Mouse (Mus musculus): Measurements from ENCODE around the gene Olfr157. TPM values are rescaled to one million over a fixed set of nuclear protein-coding genes. Genes with fewer than 3 reads are reported as not detected.
"Not testable (repeated sequence)": the region's sequence is repeated elsewhere in the genome, so short reads cannot be mapped to it uniquely, and the experiment has no call there.

Gene Olfr157
- polyA plus RNA-seq, 1 experiment from 2014 or later, result not detected

DNA sequence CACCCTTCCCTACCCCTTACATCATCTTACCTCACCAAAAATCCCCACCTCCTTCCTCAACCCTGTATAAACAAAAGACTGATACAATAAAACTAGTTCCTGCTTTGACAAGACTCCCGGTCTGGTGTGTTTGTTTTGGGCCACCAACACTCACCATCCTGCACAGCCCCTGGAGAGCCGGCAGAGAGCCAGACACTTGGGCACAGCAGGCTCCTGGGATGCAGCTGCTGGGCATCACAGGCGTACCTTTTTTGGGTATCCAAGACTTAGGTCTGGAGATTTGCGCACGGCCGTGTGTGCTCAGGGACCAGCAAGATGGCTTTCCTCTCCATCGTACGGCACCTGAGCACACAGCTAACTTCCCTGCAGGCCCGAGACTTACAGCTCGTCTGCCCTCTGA, 19.9 kb upstream of the Olfr157 start:
- 73% methylated on average over 10 of the region's 10 CpGs for WGBS (ENCODE audit: insufficient replicate concordance)

DNA sequence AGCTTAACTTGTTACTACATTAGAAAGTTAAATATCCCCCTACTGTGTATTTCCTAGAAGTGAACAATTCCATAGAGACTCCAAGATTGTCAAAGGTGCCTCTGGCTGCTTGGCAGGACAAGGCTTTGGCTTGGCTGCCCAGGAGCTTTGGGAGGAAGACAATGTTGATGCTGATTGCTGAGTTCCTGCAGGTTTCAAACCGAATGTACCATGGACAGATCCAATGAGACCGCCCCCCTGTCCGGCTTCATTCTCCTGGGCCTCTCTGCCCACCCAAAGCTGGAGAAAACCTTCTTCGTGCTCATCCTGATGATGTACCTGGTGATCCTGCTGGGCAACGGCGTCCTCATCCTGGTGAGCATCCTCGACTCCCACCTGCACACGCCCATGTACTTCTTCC, 14.1 kb upstream of the Olfr157 start:
- Histone ChIP-seq H3K4me2 (no peak overlapping the region), H3K27me3 (replicated peaks) (0 out of 2 replicates have a peak, but pooled peaks cover 5% of the 10 kb centered on the region), H3K9ac (no peak overlapping the region), H3K27ac (no peak overlapping the region), H3K4me3 (no peak overlapping the region), H3K9me3 (replicated peaks) (no peaks in the 10 kb centered on the region), H3K4me1 (no peaks in the 10 kb centered on the region), H3K36me3 (no peaks in the 10 kb centered on the region)
- no peak for ATAC-seq
- WGBS (ENCODE audit: insufficient replicate concordance), result 51% methylated on average over 8 of the region's 8 CpGs

More for the DNA sequence above, 19.9 kb upstream of the Olfr157 start:
- Histone ChIP-seq H3K4me2 (no peak overlapping the region), H3K27me3 (replicated peaks) (no peaks in the 10 kb centered on the region), H3K9ac (no peak overlapping the region), H3K4me1 (no peaks in the 10 kb centered on the region), H3K36me3 (no peaks in the 10 kb centered on the region), H3K4me3 (no peak overlapping the region), H3K27ac (no peak overlapping the region), H3K9me3 (replicated peaks) (no peaks in the 10 kb centered on the region)
- no peak for ATAC-seq

DNA sequence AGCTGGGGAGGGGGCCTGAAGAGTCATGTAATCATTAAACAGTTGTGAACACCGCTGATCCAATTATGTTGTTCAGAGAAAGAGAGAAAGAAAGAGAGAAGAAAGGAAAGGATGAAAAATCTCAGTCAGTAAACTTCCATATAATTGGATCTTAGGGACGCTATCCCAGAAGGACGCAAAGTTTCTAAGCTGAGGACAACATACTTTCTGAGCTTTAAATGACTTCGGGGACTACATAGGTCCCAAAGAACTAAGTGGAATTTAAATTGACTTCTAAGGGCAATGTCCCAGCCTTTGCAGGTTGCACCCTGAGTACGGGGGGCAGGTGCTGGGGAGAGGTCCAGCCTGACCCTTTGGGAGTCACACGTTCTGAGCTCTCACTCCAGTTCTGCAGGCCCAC, 11.3 kb upstream of the Olfr157 start, which contains the start of gene Olfr155:
TSS of gene Olfr155 (plus strand) at position 301 of the 400 bp plus-strand sequence.
- Histone ChIP-seq H3K4me2 (no peak within 1 kb of the TSS), H3K4me1 (no peaks in the 10 kb centered on the region), H3K36me3 (no peaks in the 10 kb centered on the region), H3K4me3 (no peak within 1 kb of the TSS), H3K27me3 (replicated peaks) (0 out of 2 replicates have a peak, but pooled peaks cover 5% of the 10 kb centered on the region), H3K27ac (no peak within 1 kb of the TSS), H3K9me3 (replicated peaks) (no peaks in the 10 kb centered on the region), H3K9ac (no peak within 1 kb of the TSS)
- ATAC-seq, result no peak
- 68% methylated on average over 6 of the region's 6 CpGs for WGBS (ENCODE audit: insufficient replicate concordance)

DNA sequence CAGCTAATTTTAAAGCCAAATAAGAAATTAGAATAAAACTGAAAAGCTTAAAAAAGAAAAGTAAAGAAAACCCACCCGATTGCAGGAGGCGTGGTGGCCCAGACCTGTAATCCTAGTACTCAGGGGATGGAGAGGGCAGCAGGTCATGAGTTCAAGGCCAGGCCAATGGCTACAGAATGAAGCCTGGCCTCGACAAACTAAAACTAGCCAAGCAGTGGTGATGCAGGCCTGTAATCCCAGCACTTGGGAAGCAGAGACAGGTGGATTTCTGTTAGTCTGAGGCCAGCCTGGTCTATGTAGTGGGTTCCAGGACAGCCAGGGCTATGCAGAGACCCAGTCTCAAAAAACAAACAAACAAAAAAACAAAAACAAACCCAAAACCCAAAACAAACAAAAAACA, 1.7 kb downstream of the Olfr157 start:
- H3K9ac ChIP-seq, result no peak overlapping the region
- H3K36me3 ChIP-seq, result no peaks in the 10 kb centered on the region
- H3K4me2 ChIP-seq, result no peak overlapping the region
- H3K4me3 ChIP-seq, result no peak overlapping the region
- no peak overlapping the region for H3K27ac ChIP-seq
- ATAC-seq, result no peak
- no peaks in the 10 kb centered on the region for H3K9me3 ChIP-seq (replicated peaks)
- 57% methylated on average over 3 of the region's 3 CpGs for WGBS (ENCODE audit: insufficient replicate concordance)
- H3K4me1 ChIP-seq, result no peaks in the 10 kb centered on the region
- H3K27me3 ChIP-seq (replicated peaks), result no peaks in the 10 kb centered on the region

DNA sequence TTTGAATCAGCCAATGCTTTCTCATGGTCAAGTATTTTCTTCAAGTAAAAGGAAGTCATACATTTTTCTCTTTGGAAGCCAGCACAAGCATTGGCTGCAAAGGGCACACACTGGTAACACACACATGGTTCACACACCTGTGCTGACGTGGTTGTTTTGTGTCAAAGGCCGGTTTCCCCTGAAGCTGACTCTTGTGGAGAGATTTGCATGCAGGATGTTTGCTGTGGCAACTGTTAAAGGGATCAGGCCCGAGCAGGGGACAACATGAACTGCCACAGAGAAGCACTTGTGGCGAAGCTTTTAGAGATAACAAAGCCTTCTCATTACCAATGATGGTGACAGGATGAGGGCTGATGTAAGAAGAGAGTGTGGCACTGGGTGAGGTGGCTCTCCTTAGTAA, 5.3 kb downstream of the Olfr157 start:
- H3K9ac ChIP-seq, result no peak overlapping the region
- no peaks in the 10 kb centered on the region for H3K9me3 ChIP-seq (replicated peaks)
- H3K27me3 ChIP-seq (replicated peaks), result no peaks in the 10 kb centered on the region
- H3K4me2 ChIP-seq, result no peak overlapping the region
- no peaks in the 10 kb centered on the region for H3K36me3 ChIP-seq
- WGBS (ENCODE audit: insufficient replicate concordance), result 37% methylated on average over 4 of the region's 4 CpGs
- no peak overlapping the region for H3K27ac ChIP-seq
- no peak for ATAC-seq
- no peak overlapping the region for H3K4me3 ChIP-seq
- H3K4me1 ChIP-seq, result no peaks in the 10 kb centered on the region

DNA sequence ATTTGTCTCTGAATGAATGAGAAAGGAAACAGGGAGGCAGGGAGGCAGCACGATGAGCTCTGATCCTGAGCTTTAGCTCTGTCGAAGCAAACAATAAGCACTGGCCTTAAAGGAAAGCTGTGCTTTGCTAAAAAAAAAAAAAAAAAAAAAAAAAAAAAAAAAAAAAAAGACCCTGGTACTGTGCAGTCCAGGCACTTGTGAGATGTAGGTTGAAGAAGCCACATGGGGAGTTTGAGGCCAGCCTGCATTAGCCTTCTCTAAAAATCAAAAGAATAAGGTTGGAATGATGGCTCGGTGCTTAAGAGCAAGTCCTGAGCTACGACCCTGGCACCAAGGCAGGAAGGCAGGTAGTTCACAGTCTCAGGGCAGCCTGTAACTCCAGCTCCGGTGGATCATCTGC, 6.2 kb downstream of the Olfr157 start:
- no peak overlapping the region for H3K4me3 ChIP-seq
- 58% methylated on average over 5 of the region's 5 CpGs for WGBS (ENCODE audit: insufficient replicate concordance)
- H3K9ac ChIP-seq, result no peak overlapping the region
- no peaks in the 10 kb centered on the region for H3K27me3 ChIP-seq (replicated peaks)
- no peak for ATAC-seq
- H3K4me1 ChIP-seq, result no peaks in the 10 kb centered on the region
- H3K36me3 ChIP-seq, result no peaks in the 10 kb centered on the region
- H3K9me3 ChIP-seq (replicated peaks), result no peaks in the 10 kb centered on the region
- H3K27ac ChIP-seq, result no peak overlapping the region
- H3K4me2 ChIP-seq, result no peak overlapping the region

DNA sequence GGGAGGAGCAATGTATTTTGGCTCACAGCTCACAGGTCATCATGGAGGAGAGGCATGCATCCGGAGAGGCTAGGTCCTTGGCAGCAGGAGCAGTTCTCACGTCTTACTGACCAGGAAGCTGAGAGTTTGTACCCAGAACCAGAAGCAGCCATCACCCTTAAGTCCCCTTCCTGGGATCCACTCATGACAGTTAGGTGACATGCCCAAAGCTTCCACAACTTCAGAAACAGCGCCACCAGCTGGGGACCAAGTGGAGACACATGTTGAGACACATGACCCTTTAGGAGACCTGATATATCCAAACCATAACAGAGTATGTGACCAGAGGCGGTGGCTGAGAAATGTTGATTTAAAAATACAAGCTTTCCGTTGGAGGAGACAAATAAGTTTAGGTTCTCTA, 8.0 kb downstream of the Olfr157 start:
- WGBS (ENCODE audit: insufficient replicate concordance), result 56% methylated on average over 5 of the region's 5 CpGs
- H3K4me3 ChIP-seq, result no peak overlapping the region
- no peak for ATAC-seq

DNA sequence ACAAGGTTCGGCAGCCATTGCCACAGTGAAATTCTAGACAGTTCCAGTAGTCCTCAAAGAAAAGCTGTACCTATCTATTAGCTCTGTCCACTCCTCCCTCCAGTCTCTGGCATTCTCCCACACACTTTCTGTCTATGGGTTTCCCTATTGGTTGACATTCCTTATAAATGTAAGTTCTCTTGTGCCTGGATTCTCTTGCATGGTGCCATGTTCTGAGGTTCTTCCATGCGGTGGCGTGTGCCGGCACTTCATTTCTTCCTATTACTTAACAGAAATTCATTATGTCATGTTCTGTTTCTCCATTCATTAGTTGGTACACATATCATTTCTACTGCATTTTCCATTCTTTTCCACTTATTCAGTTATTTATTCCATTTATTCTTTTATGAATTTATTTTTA, 11.2 kb downstream of the Olfr157 start:
- 72% methylated on average over 4 of the region's 4 CpGs for WGBS (ENCODE audit: insufficient replicate concordance)
- Histone ChIP-seq H3K4me2 (no peak overlapping the region), H3K4me1 (no peaks in the 10 kb centered on the region), H3K4me3 (no peak overlapping the region), H3K27ac (no peak overlapping the region), H3K9ac (no peak overlapping the region), H3K27me3 (replicated peaks) (no peaks in the 10 kb centered on the region), H3K9me3 (replicated peaks) (no peaks in the 10 kb centered on the region), H3K36me3 (no peaks in the 10 kb centered on the region)
- no peak for ATAC-seq

More for the DNA sequence above, 8.0 kb downstream of the Olfr157 start:
- Histone ChIP-seq H3K27ac (no peak overlapping the region), H3K36me3 (no peaks in the 10 kb centered on the region), H3K27me3 (replicated peaks) (no peaks in the 10 kb centered on the region), H3K9ac (no peak overlapping the region), H3K4me2 (no peak overlapping the region), H3K9me3 (replicated peaks) (no peaks in the 10 kb centered on the region), H3K4me1 (no peaks in the 10 kb centered on the region)

DNA sequence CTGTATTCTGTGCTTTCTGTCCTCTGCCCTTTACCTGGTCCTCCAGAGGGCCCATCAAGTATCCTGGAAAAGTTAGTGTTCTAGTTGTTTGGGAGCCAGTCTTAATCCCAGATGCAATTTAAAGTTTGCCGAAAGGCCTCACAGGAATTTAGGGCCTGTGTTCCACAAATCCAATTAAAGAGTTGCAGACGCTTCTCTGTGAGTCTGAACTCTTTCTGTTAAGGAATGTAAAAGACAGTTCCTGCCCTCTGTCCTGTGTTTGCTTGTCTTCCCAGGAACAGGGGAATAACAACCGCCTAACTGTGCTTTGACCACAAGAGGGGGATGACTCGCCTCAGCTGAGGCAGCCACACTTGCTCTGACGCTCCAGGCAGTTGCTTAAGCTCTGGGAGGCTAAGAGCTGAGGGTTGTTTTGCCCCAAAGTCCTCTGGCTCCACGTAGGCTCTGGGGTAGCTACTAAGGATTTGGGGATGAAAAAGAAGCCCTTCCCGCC, 16.1 kb downstream of the Olfr157 start, which contains the start of gene Olfr156:
TSS of gene Olfr156 (minus strand) at position 51 of the 493 bp plus-strand sequence.
- H3K36me3 ChIP-seq, result no peaks in the 10 kb centered on the region
- 23% methylated on average over 7 of the region's 7 CpGs for WGBS (ENCODE audit: insufficient replicate concordance)
- H3K9me3 ChIP-seq (replicated peaks), result no peaks in the 10 kb centered on the region
- H3K27me3 ChIP-seq (replicated peaks), result no peaks in the 10 kb centered on the region
- no peak within 1 kb of the TSS for H3K4me2 ChIP-seq
- H3K9ac ChIP-seq, result no peak within 1 kb of the TSS
- H3K4me1 ChIP-seq, result no peaks in the 10 kb centered on the region
- ATAC-seq, result no peak
- H3K27ac ChIP-seq, result no peak within 1 kb of the TSS
- H3K4me3 ChIP-seq, result no peak within 1 kb of the TSS

DNA sequence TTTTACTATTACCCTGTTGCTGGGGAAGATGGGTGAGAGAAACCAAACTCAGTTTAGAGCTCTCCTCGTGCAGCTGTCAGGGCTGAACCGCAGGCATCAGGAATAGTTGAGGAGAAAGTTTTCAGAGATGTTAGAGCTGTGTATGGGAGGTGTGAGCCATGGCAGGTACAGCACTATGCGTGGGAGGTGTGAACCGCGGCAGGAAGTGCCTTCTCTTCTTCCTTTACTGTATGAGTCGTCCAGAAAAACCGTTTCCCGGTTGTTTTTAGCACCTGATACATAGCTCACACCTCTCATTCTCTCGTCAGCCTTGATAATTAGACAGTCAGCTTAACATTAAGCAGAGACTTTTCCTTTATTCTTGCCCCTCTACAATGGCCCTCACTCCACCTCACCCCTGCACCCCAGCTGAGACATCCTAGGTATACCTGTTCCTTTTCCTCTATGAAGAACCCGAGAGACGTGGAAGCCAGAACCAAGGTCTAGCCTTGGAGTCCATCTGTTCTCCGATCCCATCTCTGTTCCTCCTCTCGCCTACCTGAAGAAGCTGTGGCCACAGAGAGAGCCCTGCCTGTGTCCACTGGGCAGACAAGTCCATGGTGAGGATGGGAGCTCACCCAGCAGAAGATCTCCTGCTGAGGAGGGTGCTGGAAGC, 17.0 kb downstream of the Olfr157 start:
- 46% methylated on average over 13 of the region's 13 CpGs for WGBS (ENCODE audit: insufficient replicate concordance)

DNA sequence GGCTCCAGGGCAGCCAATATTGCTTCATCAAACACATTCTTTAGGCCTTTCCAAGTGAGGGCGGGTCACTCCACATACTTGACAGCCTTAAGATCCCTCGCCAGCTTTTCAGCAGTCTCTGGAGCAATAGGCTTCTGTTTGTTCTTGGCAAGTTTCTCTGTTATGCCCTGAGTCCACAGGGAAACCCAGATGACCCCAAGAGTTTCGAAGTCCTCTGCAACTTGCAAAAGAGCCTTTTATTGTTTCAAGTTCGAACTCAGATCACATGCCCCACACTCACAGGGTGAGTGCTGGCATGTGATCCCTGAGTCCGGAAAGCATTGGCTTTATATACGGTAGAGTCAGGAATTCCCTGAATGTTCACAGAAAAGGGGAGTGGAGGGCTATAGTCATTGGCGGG, 41.1 kb downstream of the Olfr157 start:
- Histone ChIP-seq H3K27me3 (replicated peaks) (no peaks in the 10 kb centered on the region), H3K9me3 (replicated peaks) (peaks cover 3% of the 10 kb centered on the region; the same call in 1 of the 2 replicates), H3K9ac (no peak overlapping the region), H3K4me3 (no peak overlapping the region), H3K36me3 (no peaks in the 10 kb centered on the region), H3K4me2 (no peak overlapping the region), H3K27ac (no peak overlapping the region), H3K4me1 (no peaks in the 10 kb centered on the region)
- no peak for ATAC-seq
- 62% methylated on average over 7 of the region's 7 CpGs for WGBS (ENCODE audit: insufficient replicate concordance)

More for the DNA sequence above, 17.0 kb downstream of the Olfr157 start:
- no peaks in the 10 kb centered on the region for H3K36me3 ChIP-seq
- H3K9ac ChIP-seq, result no peak overlapping the region
- H3K4me3 ChIP-seq, result no peak overlapping the region
- no peaks in the 10 kb centered on the region for H3K27me3 ChIP-seq (replicated peaks)
- no peaks in the 10 kb centered on the region for H3K4me1 ChIP-seq
- no peaks in the 10 kb centered on the region for H3K9me3 ChIP-seq (replicated peaks)
- no peak overlapping the region for H3K4me2 ChIP-seq
- H3K27ac ChIP-seq, result no peak overlapping the region
- no peak for ATAC-seq

DNA sequence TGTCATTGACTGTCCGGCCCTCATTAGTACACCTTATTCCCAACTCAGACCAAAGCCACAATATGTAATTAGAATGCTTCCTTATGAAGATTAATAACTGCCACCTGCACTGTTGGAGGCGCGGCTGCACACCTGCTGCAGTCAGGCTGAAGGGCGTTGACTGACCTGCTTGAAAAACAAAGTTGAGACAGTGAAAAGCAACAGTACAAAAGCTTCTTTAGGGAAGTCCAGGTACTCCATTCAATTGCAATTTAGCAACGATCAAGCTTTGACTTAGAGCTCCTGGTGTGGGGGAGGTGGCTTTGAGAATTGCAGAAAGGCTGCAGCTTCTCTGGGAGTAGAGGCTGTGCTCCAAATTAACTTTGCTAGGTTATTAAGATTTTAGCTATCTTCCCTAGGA, 44.2 kb downstream of the Olfr157 start:
- H3K27ac ChIP-seq; H3K4me1 ChIP-seq; H3K4me3 ChIP-seq; ATAC-seq; H3K36me3 ChIP-seq; H3K9me3 ChIP-seq (replicated peaks); H3K4me2 ChIP-seq; H3K9ac ChIP-seq; H3K27me3 ChIP-seq (replicated peaks): not testable (repeated sequence)
- WGBS (ENCODE audit: insufficient replicate concordance), result 65% methylated on average over 5 of the region's 5 CpGs

DNA sequence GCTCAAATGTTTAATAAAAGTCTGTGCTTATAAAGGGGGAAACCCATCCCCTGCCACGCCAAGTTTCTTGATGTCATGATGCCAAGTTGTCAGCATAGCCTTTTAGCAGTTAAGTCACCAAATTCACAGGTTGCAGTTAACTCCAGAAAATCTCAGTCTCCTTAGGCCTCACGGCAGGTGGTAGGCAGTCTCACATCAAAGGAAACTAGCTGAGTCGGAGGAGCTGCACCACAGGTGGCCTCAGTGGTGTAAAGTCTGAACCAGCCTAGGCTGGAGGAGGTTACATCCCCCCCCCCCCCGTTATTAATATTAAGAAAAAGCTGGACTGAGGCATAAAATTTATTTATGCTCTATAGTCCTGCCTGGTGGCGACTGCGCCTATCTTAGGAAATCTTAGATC, 44.7 kb downstream of the Olfr157 start:
- H3K9ac ChIP-seq, result no peak overlapping the region
- H3K4me3 ChIP-seq, result no peak overlapping the region
- H3K4me1 ChIP-seq, result no peaks in the 10 kb centered on the region
- no peak overlapping the region for H3K4me2 ChIP-seq
- WGBS (ENCODE audit: insufficient replicate concordance), result 67% methylated on average over 6 of the region's 6 CpGs
- no peak for ATAC-seq
- H3K27me3 ChIP-seq (replicated peaks), result no peaks in the 10 kb centered on the region
- H3K27ac ChIP-seq, result no peak overlapping the region
- no peaks in the 10 kb centered on the region for H3K9me3 ChIP-seq (replicated peaks)
- no peaks in the 10 kb centered on the region for H3K36me3 ChIP-seq
